Comparison of ENCODE assay signal across 35 mouse cellular contexts in genomic region chr16:9277064-9277463, GRCm38 (mm10).
"Had no signal": no experiment of that assay in that cellular context is flagged by ENCODE, and none has a peak within 500 bp of the region (broad histone marks: within the 10 kb centered on the region; RNA-seq: fewer than 3 reads in every experiment).

No protein-coding gene starts in this region.

- DNase-seq: heart, postnatal 10 days; heart, postnatal 14 days; heart, postnatal 36 days; heart, postnatal 4 days; kidney, adult 11 months; kidney, adult 18-20 months; kidney, adult 2 months; kidney, adult 8-10 months; kidney, adult 9 months; kidney, postnatal 10 days; kidney, postnatal 14 days; kidney, postnatal 25 days; kidney, postnatal 36 days; kidney, postnatal 4 days; layer of hippocampus, adult 9-11 months; layer of hippocampus, postnatal 36 days had no signal

- H3K27ac ChIP-seq: heart, embryonic 10.5 days; heart, embryonic 13.5 days; heart, embryonic 15.5 days; hindbrain, embryonic 10.5 days; hindbrain, embryonic 12.5 days; hindbrain, embryonic 14.5 days; hindbrain, embryonic 15.5 days; hindbrain, postnatal 0 days; intestine, embryonic 15.5 days; kidney, embryonic 15.5 days; kidney, postnatal 0 days; layer of hippocampus, adult 2 months; left cerebral cortex, adult 2 months had no signal

- H3K27me3 ChIP-seq: heart, embryonic 12.5 days; heart, embryonic 13.5 days; heart, embryonic 15.5 days; hindbrain, embryonic 12.5 days; hindbrain, embryonic 15.5 days; intestine, embryonic 15.5 days; kidney, embryonic 15.5 days had no signal

- ATAC-seq: hindbrain, embryonic 16.5 days; hindbrain, postnatal 0 days; inflammation-experienced regulatory T-cells, adult 6 months; intestine, embryonic 15.5 days; intestine, embryonic 16.5 days; intestine, postnatal 0 days had no signal

- H3K4me1 ChIP-seq: heart, embryonic 10.5 days; heart, embryonic 12.5 days; heart, embryonic 15.5 days; intestine, embryonic 15.5 days; kidney, embryonic 15.5 days had no signal

- H3K4me2 ChIP-seq: heart, embryonic 11.5 days; heart, embryonic 12.5 days; heart, embryonic 13.5 days; heart, embryonic 15.5 days; hindbrain, embryonic 12.5 days; hindbrain, embryonic 14.5 days; hindbrain, embryonic 15.5 days; intestine, embryonic 15.5 days; kidney, embryonic 15.5 days had no signal

- H3K36me3 ChIP-seq: heart, embryonic 10.5 days; heart, embryonic 12.5 days; heart, embryonic 13.5 days; heart, embryonic 15.5 days; hindbrain, embryonic 10.5 days; hindbrain, embryonic 12.5 days; hindbrain, embryonic 15.5 days; intestine, embryonic 15.5 days; kidney, embryonic 15.5 days had no signal

- H3K9me3 ChIP-seq: heart, embryonic 10.5 days; heart, embryonic 13.5 days; heart, embryonic 15.5 days; hindbrain, embryonic 10.5 days; hindbrain, embryonic 12.5 days; hindbrain, embryonic 15.5 days; intestine, embryonic 15.5 days; kidney, embryonic 15.5 days had no signal

- H3K4me3 ChIP-seq: heart, embryonic 10.5 days; heart, embryonic 12.5 days; heart, embryonic 13.5 days; heart, embryonic 15.5 days; hindbrain, embryonic 10.5 days; hindbrain, embryonic 12.5 days; hindbrain, embryonic 15.5 days; intestine, embryonic 15.5 days; kidney, embryonic 15.5 days; layer of hippocampus, adult 2 months; left cerebral cortex, adult 2 months had no signal

- H3K9ac ChIP-seq: heart, embryonic 12.5 days; heart, embryonic 13.5 days; heart, embryonic 15.5 days; hindbrain, embryonic 12.5 days; hindbrain, embryonic 14.5 days; hindbrain, embryonic 15.5 days; intestine, embryonic 15.5 days; kidney, embryonic 15.5 days had no signal
